Mouse (Mus musculus) MEL (cell line): ENCODE results near the gene Mbd3. TPM values are rescaled to one million over a fixed set of nuclear protein-coding genes. Genes with fewer than 3 reads are reported as not detected.

Experiments
- DNase-seq: peaks from one replicate; pipeline ENCODE4 v3.0.0; 2011; ENCODE audit warnings: low read depth, low spot score
- H3K27ac ChIP-seq: 2 replicates; pipeline ENCODE4 v1.5.1; 2012; ENCODE audit warnings: low read depth, mild to moderate bottlenecking, control low read depth, low read length, moderate library complexity; ENCODE audit not compliant: control insufficient read depth
- H3K27me3 ChIP-seq, 2 experiments: fragments of 150-350 bp in 1 of 2; sonication (generic) in 1 of 2; 2 replicates each; pipeline ENCODE4 v1.6.1; 2012; ENCODE audit warnings: low read length in 2 of 2, mild to moderate bottlenecking in 2 of 2, improper control_type of control experiment in 1 of 2, moderate library complexity in 1 of 2; ENCODE audit not compliant: insufficient read depth in 2 of 2, control insufficient read depth in 1 of 2
- H3K36me3 ChIP-seq, 2 experiments: 2 replicates each; pipeline ENCODE4 v1.6.1; 2012 to 2014; ENCODE audit warnings: low read length in 2 of 2, improper control_type of control experiment in 1 of 2, inconsistent platforms in 1 of 2, mild to moderate bottlenecking in 1 of 2; ENCODE audit not compliant: insufficient read depth in 2 of 2, control insufficient read depth in 1 of 2
- H3K4me1 ChIP-seq, 2 experiments: fragments of 150-350 bp in 1 of 2; sonication (generic) in 1 of 2; 2 replicates each; pipeline ENCODE4 v1.6.1; 2012; ENCODE audit warnings: low read length in 2 of 2, improper control_type of control experiment in 1 of 2, mild to moderate bottlenecking in 1 of 2; ENCODE audit not compliant: insufficient read depth in 2 of 2, control insufficient read depth in 1 of 2
- H3K4me3 ChIP-seq, 2 experiments: fragments of 150-350 bp in 1 of 2; sonication (generic) in 1 of 2; 2 replicates each; pipeline ENCODE4 v1.5.1; 2012; ENCODE audit warnings: low read depth in 2 of 2, low read length in 2 of 2, mild to moderate bottlenecking in 2 of 2, moderate library complexity in 2 of 2, control low read depth in 1 of 2, improper control_type of control experiment in 1 of 2; ENCODE audit not compliant: control insufficient read depth in 1 of 2, insufficient read depth in 1 of 2
- H3K79me2 ChIP-seq: 2 replicates; pipeline ENCODE4 v1.6.1; 2012; ENCODE audit warnings: mild to moderate bottlenecking, low read length, moderate library complexity; ENCODE audit not compliant: control insufficient read depth, poor library complexity, insufficient read depth
- H3K9ac ChIP-seq: 2 replicates; pipeline ENCODE4 v1.6.1; 2012; ENCODE audit warnings: low read depth, mild to moderate bottlenecking, control low read depth, low read length, moderate library complexity; ENCODE audit not compliant: control insufficient read depth, poor library complexity, severe bottlenecking
- H3K9me3 ChIP-seq: fragments of 150-350 bp; sonication (generic); replicated peaks from 2 replicates; pipeline ENCODE4 v1.6.1; 2012; ENCODE audit warnings: mild to moderate bottlenecking, low read length, improper control_type of control experiment, moderate library complexity; ENCODE audit not compliant: insufficient read depth
- BHLHE40 ChIP-seq: IDR thresholded peaks from 2 replicates; pipeline ENCODE4 v1.6.1; 2012; ENCODE audit warnings: low read depth, mild to moderate bottlenecking, inconsistent platforms, low read length, improper control_type of control experiment, borderline replicate concordance
- CHD2 ChIP-seq: IDR thresholded peaks from 2 replicates; pipeline ENCODE4 v1.6.1; 2011; ENCODE audit warnings: low read length, improper control_type of control experiment
- CTCF ChIP-seq, 3 experiments: IDR thresholded peaks in 2 of 3; conservative IDR thresholded peaks in 1 of 3; 2 replicates each; pipeline ENCODE4 v1.5.1; 2011 to 2012; ENCODE audit warnings: low read length in 3 of 3, low read depth in 2 of 3, mild to moderate bottlenecking in 2 of 3, improper control_type of control experiment in 1 of 3, inconsistent platforms in 1 of 3, mixed read lengths in 1 of 3, moderate library complexity in 1 of 3; ENCODE audit not compliant: control insufficient read depth in 1 of 3, insufficient read depth in 1 of 3, poor library complexity in 1 of 3, severe bottlenecking in 1 of 3
- E2F4 ChIP-seq: IDR thresholded peaks from 2 replicates; pipeline ENCODE4 v1.6.1; 2011; ENCODE audit warnings: low read depth, low read length, improper control_type of control experiment, borderline replicate concordance
- GATA1 ChIP-seq: IDR thresholded peaks from 2 replicates; pipeline ENCODE4 v1.6.1; 2011; ENCODE audit warnings: low read depth, low read length, improper control_type of control experiment
- KAT2A ChIP-seq: conservative IDR thresholded peaks from 2 replicates; pipeline ENCODE4 v1.6.1; 2012; ENCODE audit warnings: low read depth, low read length, improper control_type of control experiment, inconsistent platforms
- MAFK ChIP-seq: IDR thresholded peaks from 2 replicates; pipeline ENCODE4 v1.6.1; 2011; ENCODE audit warnings: low read depth, mild to moderate bottlenecking, low read length, improper control_type of control experiment, borderline replicate concordance
- MAZ ChIP-seq: IDR thresholded peaks from 2 replicates; pipeline ENCODE4 v1.6.1; 2012; ENCODE audit warnings: low read depth, mild to moderate bottlenecking, inconsistent platforms, low read length, improper control_type of control experiment
- MXI1 ChIP-seq: IDR thresholded peaks from 2 replicates; pipeline ENCODE4 v1.6.1; 2011; ENCODE audit warnings: mild to moderate bottlenecking, low read depth, low read length, improper control_type of control experiment
- MYB ChIP-seq: IDR thresholded peaks from 2 replicates; pipeline ENCODE4 v1.6.1; 2011; ENCODE audit warnings: mild to moderate bottlenecking, low read depth, low read length, improper control_type of control experiment
- NELFE ChIP-seq: IDR thresholded peaks from 2 replicates; pipeline ENCODE4 v1.6.1; 2011; ENCODE audit warnings: low read depth, low read length, improper control_type of control experiment
- NRF1 ChIP-seq: IDR thresholded peaks from 2 replicates; pipeline ENCODE4 v1.6.1; 2014; ENCODE audit warnings: low read depth, mild to moderate bottlenecking, inconsistent platforms, low read length, improper control_type of control experiment, moderate library complexity; ENCODE audit not compliant: poor library complexity, insufficient read depth, severe bottlenecking
- POLR2A ChIP-seq, 2 experiments: IDR thresholded peaks; 2 replicates each; pipeline ENCODE4 v1.6.1; 2011 to 2012; ENCODE audit warnings: low read length in 2 of 2, mild to moderate bottlenecking in 2 of 2, control low read depth in 1 of 2, improper control_type of control experiment in 1 of 2, low read depth in 1 of 2, moderate library complexity in 1 of 2; ENCODE audit not compliant: control insufficient read depth in 1 of 2, insufficient read depth in 1 of 2, poor library complexity in 1 of 2
- POLR2AphosphoS5 ChIP-seq: IDR thresholded peaks from 2 replicates; pipeline ENCODE4 v1.6.1; 2012; ENCODE audit warnings: low read depth, borderline replicate concordance, mild to moderate bottlenecking, inconsistent platforms, low read length, moderate library complexity, mixed read lengths
- RAD21 ChIP-seq: IDR thresholded peaks from 2 replicates; pipeline ENCODE4 v1.6.1; 2011; ENCODE audit warnings: mild to moderate bottlenecking, low read depth, low read length, improper control_type of control experiment
- SIN3A ChIP-seq: IDR thresholded peaks from 2 replicates; pipeline ENCODE4 v1.6.1; 2012; ENCODE audit warnings: low read length, improper control_type of control experiment, inconsistent platforms
- SMC3 ChIP-seq: IDR thresholded peaks from 2 replicates; pipeline ENCODE4 v1.6.1; 2011; ENCODE audit warnings: low read depth, low read length, improper control_type of control experiment
- TCF12 ChIP-seq: IDR thresholded peaks from 2 replicates; pipeline ENCODE4 v1.6.1; 2014; ENCODE audit warnings: low read depth, mild to moderate bottlenecking, inconsistent platforms, low read length, improper control_type of control experiment, moderate library complexity
- USF1 ChIP-seq: IDR thresholded peaks from 2 replicates; pipeline ENCODE4 v1.6.1; 2014; ENCODE audit warnings: low read depth, mild to moderate bottlenecking, inconsistent platforms, low read length, improper control_type of control experiment, moderate library complexity
- USF2 ChIP-seq, 2 experiments: IDR thresholded peaks; 2 replicates each; pipeline ENCODE4 v1.6.1; 2011 to 2012; ENCODE audit warnings: improper control_type of control experiment in 2 of 2, low read length in 2 of 2, borderline replicate concordance in 1 of 2, inconsistent platforms in 1 of 2, low read depth in 1 of 2, mild to moderate bottlenecking in 1 of 2; ENCODE audit not compliant: insufficient read depth in 1 of 2
- ZC3H11A ChIP-seq: IDR thresholded peaks from 2 replicates; pipeline ENCODE4 v1.6.1; 2012; ENCODE audit warnings: low read depth, mild to moderate bottlenecking, inconsistent platforms, low read length, improper control_type of control experiment
- ZKSCAN1 ChIP-seq: IDR thresholded peaks from 2 replicates; pipeline ENCODE4 v1.6.1; 2012; ENCODE audit warnings: low read depth, mild to moderate bottlenecking, inconsistent platforms, low read length, improper control_type of control experiment, moderate library complexity
- ZMIZ1 ChIP-seq: IDR thresholded peaks from 2 replicates; pipeline ENCODE4 v1.6.1; 2012; ENCODE audit warnings: low read depth, mild to moderate bottlenecking, inconsistent platforms, low read length, improper control_type of control experiment, moderate library complexity
- ZNF384 ChIP-seq: IDR thresholded peaks from 2 replicates; pipeline ENCODE4 v1.6.1; 2012; ENCODE audit warnings: low read depth, mild to moderate bottlenecking, inconsistent platforms, low read length, improper control_type of control experiment
- polyA plus RNA-seq, 2 experiments: library from polyadenylated mRNA; stranded (reverse) in 1 of 2; unstranded in 1 of 2; fragments of >175 nt in 1 of 2; fragments of >200 nt in 1 of 2; gene quantifications; 2 replicates each; pipeline versions ENCODE4 v1.2.1 to v1.2.4; 2012; ENCODE audit warnings: low replicate concordance in 2 of 2, low read depth in 1 of 2; ENCODE audit not compliant: insufficient read length in 2 of 2, insufficient read depth in 1 of 2, missing spikeins in 1 of 2
- total RNA-seq: library from RNA; depleted of rRNA; stranded (reverse); fragments of 300-350 nt; gene quantifications from 2 replicates; pipeline ENCODE4 v1.2.3, GENCODE M21; 2012

Mbd3 gene
- total and polyA plus RNA-seq, 3 experiments = 81.4 to 289 TPM; not detected in 1

DNA sequence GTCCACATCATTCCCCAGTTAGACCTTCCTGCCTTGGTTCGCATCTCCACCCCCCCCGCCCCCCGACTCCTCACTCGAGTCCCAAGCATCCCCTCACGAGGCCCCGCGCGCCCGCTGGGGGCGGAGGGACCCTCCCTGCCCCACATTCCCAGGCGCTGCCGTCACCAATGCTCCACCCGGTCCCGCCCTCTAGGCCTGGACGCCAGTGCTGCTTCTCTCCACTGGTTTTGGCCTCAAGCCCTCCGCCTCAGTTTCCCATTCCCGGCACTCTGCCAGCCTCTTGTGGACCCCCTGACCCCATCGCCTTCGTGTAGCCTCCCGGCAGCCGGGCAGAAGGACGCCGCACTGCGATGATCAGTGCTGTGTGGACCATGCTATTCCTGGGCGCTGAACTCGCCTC lies 50.4 kb downstream of the Mbd3 start:
- Histone ChIP-seq H3K9ac (no peak overlapping the region), H3K27ac (no peak overlapping the region), H3K27me3 (no peaks in the 10 kb centered on the region), H3K4me3 (no peak overlapping the region), H3K9me3 (no peaks in the 10 kb centered on the region), H3K36me3 (peaks cover 0 to 23% of the 10 kb centered on the region in 2 experiments; a peak in 2 of 4 replicates), H3K4me1 (peaks cover 22 to 33% of the 10 kb centered on the region in 2 experiments), H3K79me2 (no peaks in the 10 kb centered on the region; the same call in 1 of the 2 replicates)
- TF ChIP-seq NRF1 = no peak
- no peak for TF ChIP-seq SMC3
- TF ChIP-seq USF2 (IDR thresholded peaks at IDR 0.05; ENCODE audit: borderline replicate concordance in 1 of 2, insufficient read depth in 1 of 2, low read depth in 1 of 2, low read length in 2 of 2) = no peak
- TF ChIP-seq NELFE = no peak
- no peak for TF ChIP-seq MXI1
- TF ChIP-seq MAZ = no peak
- no peak for TF ChIP-seq ZKSCAN1
- no peak for TF ChIP-seq GATA1
- no peak for TF ChIP-seq RAD21
- no peak for TF ChIP-seq CHD2
- TF ChIP-seq POLR2AphosphoS5 = no peak
- TF ChIP-seq MAFK = no peak
- TF ChIP-seq ZMIZ1 = no peak
- TF ChIP-seq KAT2A = no peak
- TF ChIP-seq SIN3A = no peak
- TF ChIP-seq BHLHE40 = no peak
- no peak for TF ChIP-seq E2F4
- no peak for TF ChIP-seq USF1
- no peak for TF ChIP-seq TCF12
- no peak for DNase-seq

DNA sequence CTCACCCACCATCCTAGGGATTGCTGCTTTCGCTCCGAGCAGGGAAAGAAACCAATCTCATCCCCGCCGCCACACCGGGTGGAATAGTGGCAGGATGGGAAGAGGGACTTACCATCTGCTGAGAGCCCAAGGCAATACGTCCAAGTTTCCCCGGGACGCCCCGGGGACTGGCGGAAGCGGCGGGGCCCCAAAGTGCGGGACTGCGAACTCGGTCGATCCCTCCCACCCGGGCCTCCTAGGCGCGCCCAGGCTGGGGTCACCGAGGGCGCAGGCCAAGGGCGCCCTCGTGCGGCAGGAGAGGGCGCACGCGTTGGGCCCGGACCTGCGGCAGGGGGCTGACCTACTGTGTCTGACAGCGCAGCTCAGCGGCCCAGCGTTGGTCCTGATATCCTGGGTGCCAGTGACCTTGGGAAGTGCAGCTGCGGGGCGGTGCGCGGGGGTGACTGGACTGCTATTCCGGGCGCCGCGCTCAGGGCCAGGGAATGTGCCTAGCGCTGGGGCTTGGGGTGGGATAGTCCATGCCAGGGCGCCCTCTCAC lies 51.0 kb downstream of the Mbd3 start, which contains the start of gene Adamtsl5:
Gene Adamtsl5 (minus strand): TSS at position 169 of the 538 bp plus-strand sequence.
- TF ChIP-seq POLR2A (IDR thresholded peaks at IDR 0.05; ENCODE audit: control insufficient read depth in 1 of 2, insufficient read depth in 1 of 2, low read depth in 1 of 2, low read length in 2 of 2, poor library complexity in 1 of 2) (peak; percentile 48 to 66; a peak in 2 of 4 replicates), MAZ (0 out of 2 replicates have a peak, but pooled peaks have one; percentile 45), SMC3 (peak; percentile 66), RAD21 (peak; percentile 76), E2F4 (no peak), MYB (no peak), SIN3A (peak; percentile 50; the same call in 1 of the 2 replicates), USF2 (IDR thresholded peaks at IDR 0.05; ENCODE audit: borderline replicate concordance in 1 of 2, insufficient read depth in 1 of 2, low read depth in 1 of 2, low read length in 2 of 2) (no peak), ZNF384 (no peak), CTCF (IDR thresholded peaks at IDR 0.05 in 2 of 3, conservative IDR thresholded peaks at IDR 0.05 in 1 of 3; ENCODE audit: control insufficient read depth in 1 of 3, insufficient read depth in 1 of 3, low read depth in 2 of 3, low read length in 3 of 3, poor library complexity in 1 of 3, severe bottlenecking in 1 of 3) (peak; percentile 58 to 95 (median 92); a peak in 5 of 6 replicates), GATA1 (no peak), TCF12 (0 out of 2 replicates have a peak, but pooled peaks have one; percentile 37), ZKSCAN1 (no peak), MXI1 (0 out of 2 replicates have a peak, but pooled peaks have one; percentile 29), CHD2 (no peak), ZC3H11A (peak; percentile 44; the same call in 1 of the 2 replicates)
- TF ChIP-seq, all 39 proteins: peak for 9
- H3K79me2 ChIP-seq = no peaks in the 10 kb centered on the region; the same call in 1 of the 2 replicates
- H3K9ac ChIP-seq = peak within 1 kb of the TSS; percentile 66
- no peaks in the 10 kb centered on the region for H3K27me3 ChIP-seq
- peak within 1 kb of the TSS; percentile 78 to 81 for H3K4me3 ChIP-seq
- H3K27ac ChIP-seq = peak within 1 kb of the TSS; percentile 6; the same call in 1 of the 2 replicates
- no peaks in the 10 kb centered on the region for H3K9me3 ChIP-seq
- peaks cover 0 to 23% of the 10 kb centered on the region in 2 experiments; a peak in 2 of 4 replicates for H3K36me3 ChIP-seq
- peak; percentile 83 for DNase-seq
- peaks cover 22 to 33% of the 10 kb centered on the region in 2 experiments for H3K4me1 ChIP-seq
